Mouse (Mus musculus) heart, embryonic 15.5 days (tissue): ENCODE measurements around the gene Mucl3. TPM values are rescaled to one million over a fixed set of nuclear protein-coding genes. Genes with fewer than 3 reads are reported as not detected.

Source experiments
- ATAC-seq: fragments of 200-750 bp; cut with Nextera tagmentation; replicated peaks from 2 replicates; pipeline ENCODE4 v1.8.0; 2017; ENCODE audit warnings: low read depth, moderate TSS enrichment; ENCODE audit not compliant: insufficient number of reproducible peaks, insufficient read depth, low FRiP score
- H3K27ac ChIP-seq: fragments of 300-500 bp; sonication (generic); 2 replicates; pipeline ENCODE4 v1.5.1; 2015; ENCODE audit warnings: mild to moderate bottlenecking, inconsistent platforms
- H3K27me3 ChIP-seq: fragments of 300-500 bp; sonication (generic); 2 replicates; pipeline ENCODE4 v1.6.1; 2015; ENCODE audit warnings: inconsistent platforms
- H3K36me3 ChIP-seq: fragments of 300-500 bp; sonication (generic); 2 replicates; pipeline ENCODE4 v1.6.1; 2015; ENCODE audit warnings: mild to moderate bottlenecking, inconsistent platforms
- H3K4me1 ChIP-seq: fragments of 300-500 bp; sonication (generic); replicated peaks from 2 replicates; pipeline ENCODE4 v1.6.1; 2015; ENCODE audit warnings: inconsistent platforms
- H3K4me2 ChIP-seq: fragments of 300-500 bp; sonication (generic); 2 replicates; pipeline ENCODE4 v1.6.1; 2015; ENCODE audit warnings: inconsistent platforms, mild to moderate bottlenecking, moderate library complexity
- H3K4me3 ChIP-seq: fragments of 300-500 bp; sonication (generic); 2 replicates; pipeline ENCODE4 v1.5.1; 2015; ENCODE audit warnings: mild to moderate bottlenecking, inconsistent platforms
- H3K9ac ChIP-seq: fragments of 300-500 bp; sonication (generic); 2 replicates; pipeline ENCODE4 v1.6.1; 2015; ENCODE audit warnings: mild to moderate bottlenecking, inconsistent platforms
- H3K9me3 ChIP-seq: fragments of 300-500 bp; sonication (generic); replicated peaks from 2 replicates; pipeline ENCODE4 v1.6.1; 2016; ENCODE audit warnings: inconsistent platforms
- WGBS: fragments of 180-500 bp; shearing (Covaris S2); methylation state at CpG from one replicate; pipeline ENCODE4 v1.1.7; 2015; ENCODE audit warnings: mixed read lengths; 5-methylcytosine and 5-hydroxymethylcytosine counted together
- polyA plus RNA-seq: library from polyadenylated mRNA; unstranded; fragments of >200 nt; fragmentation: Nextera tagmentation; extraction: Ambion mirVana; gene quantifications from 2 replicates; pipeline ENCODE4 v1.2.1, GENCODE M21; 2015

The Mucl3 gene
- polyA plus RNA-seq, 1 experiment from 2014 or later = 0.23 TPM

DNA sequence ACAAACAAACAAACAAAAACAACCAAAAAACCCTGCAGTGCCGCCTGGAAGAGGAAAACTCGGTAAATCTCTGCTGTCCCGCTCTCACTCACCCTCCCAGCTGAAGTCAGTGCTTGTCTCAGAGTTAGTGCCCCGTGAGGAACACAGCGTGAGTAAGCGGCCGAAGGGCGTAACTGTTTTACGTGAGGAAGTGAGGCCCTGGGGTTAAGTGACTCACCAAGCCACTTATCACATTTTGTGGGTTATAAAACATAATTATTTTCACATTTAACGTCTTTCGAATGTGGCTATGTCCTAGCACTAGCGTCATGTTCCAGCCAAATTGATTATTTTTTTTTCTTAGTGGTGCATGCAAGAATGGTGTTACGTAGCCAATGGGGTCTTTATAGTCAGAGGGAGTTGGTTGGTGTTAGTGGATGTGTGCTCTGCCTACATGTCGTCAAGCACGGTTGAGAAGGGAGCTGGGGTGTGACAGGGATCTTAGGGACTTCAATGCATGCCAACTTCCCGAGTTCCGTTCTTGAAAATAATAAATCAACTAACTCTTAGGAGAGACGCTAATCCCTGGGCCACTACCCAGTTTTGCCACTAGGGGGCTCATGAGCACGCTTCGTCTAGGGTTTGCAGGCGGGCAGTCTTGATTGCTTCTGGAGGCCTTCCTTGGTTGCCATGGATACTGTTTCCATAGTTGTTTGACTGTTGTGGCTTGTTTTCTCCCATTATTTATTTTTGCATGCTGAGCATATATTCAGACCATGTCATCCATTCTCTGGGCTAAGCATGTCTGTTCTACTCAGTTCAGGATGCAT lies 52.9 kb downstream of the Mucl3 start:
- H3K36me3 ChIP-seq = no peaks in the 10 kb centered on the region
- H3K9me3 ChIP-seq = 0 out of 2 replicates have a peak, but pooled peaks cover 4% of the 10 kb centered on the region
- no peaks in the 10 kb centered on the region for H3K4me1 ChIP-seq
- WGBS = 45% methylated on average over 21 of the region's 21 CpGs
- H3K9ac ChIP-seq = no peak overlapping the region
- peaks cover 1% of the 10 kb centered on the region; the same call in 1 of the 2 replicates for H3K27me3 ChIP-seq
- H3K4me3 ChIP-seq = no peak overlapping the region
- no peak for ATAC-seq
- H3K4me2 ChIP-seq = no peak overlapping the region; the same call in 1 of the 2 replicates
- H3K27ac ChIP-seq = no peak overlapping the region

DNA sequence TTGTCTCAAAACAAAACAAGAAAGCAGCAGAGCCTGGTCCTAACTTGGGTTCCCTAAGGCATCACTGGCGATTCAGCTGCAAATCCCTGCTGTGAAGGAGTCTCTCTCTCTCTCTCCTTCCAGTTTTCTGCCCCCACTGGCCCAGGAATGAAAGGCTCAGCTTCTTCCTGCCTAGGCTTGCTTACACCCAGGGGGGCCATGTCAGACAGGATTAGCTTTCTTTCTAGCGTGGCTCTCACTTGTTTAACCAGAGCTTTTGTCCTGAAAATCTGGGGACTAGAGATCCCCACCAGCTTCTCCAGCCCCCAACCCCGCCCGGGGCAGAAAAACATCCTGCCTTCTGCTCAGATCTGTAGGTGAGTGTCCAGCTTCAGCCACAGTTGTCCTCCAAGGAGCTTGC lies 55.1 kb downstream of the Mucl3 start:
- ATAC-seq = no peak
- 0 out of 2 replicates have a peak, but pooled peaks cover 2% of the 10 kb centered on the region for H3K4me1 ChIP-seq
- WGBS = 29% methylated on average over 4 of the region's 4 CpGs
- 0 out of 2 replicates have a peak, but pooled peaks cover 4% of the 10 kb centered on the region for H3K9me3 ChIP-seq
- H3K27me3 ChIP-seq = peaks cover 6% of the 10 kb centered on the region; the same call in 1 of the 2 replicates
- H3K4me3 ChIP-seq = no peak overlapping the region
- H3K27ac ChIP-seq = no peak overlapping the region
- H3K36me3 ChIP-seq = no peaks in the 10 kb centered on the region
- H3K9ac ChIP-seq = no peak overlapping the region
- H3K4me2 ChIP-seq = no peak overlapping the region

DNA sequence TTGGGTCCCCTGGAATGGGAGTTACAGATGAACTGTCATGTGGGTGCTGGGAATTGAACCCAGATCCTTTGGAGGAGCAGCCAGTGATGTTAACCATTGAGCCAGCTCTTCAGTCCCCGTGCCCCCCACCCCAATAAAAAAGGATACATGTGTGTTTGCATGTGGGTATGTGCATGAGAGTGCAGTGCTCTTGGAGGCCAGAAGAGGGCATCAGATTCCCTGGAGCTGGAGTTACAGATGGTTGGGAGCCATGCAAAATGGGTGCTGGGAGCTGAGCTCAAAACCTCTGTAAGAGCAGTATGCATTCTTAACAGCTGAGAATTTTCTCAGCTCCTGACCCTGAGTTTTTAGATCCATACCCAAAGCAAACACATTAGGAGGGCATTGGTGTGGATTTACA lies 56.2 kb downstream of the Mucl3 start:
- 65% methylated on average over 1 of the region's 1 CpGs for WGBS
- H3K36me3 ChIP-seq = no peaks in the 10 kb centered on the region
- no peak for ATAC-seq

More for the DNA sequence above, 56.2 kb downstream of the Mucl3 start:
- H3K27ac ChIP-seq = no peak overlapping the region
- H3K27me3 ChIP-seq = peaks cover 6% of the 10 kb centered on the region; the same call in 1 of the 2 replicates
- H3K9ac ChIP-seq = no peak overlapping the region
- H3K4me2 ChIP-seq = no peak overlapping the region
- no peak overlapping the region for H3K4me3 ChIP-seq
- H3K4me1 ChIP-seq = 0 out of 2 replicates have a peak, but pooled peaks cover 2% of the 10 kb centered on the region
- H3K9me3 ChIP-seq = 0 out of 2 replicates have a peak, but pooled peaks cover 4% of the 10 kb centered on the region

Other genes starting within 250 kb of the Mucl3 start
- gene H2-Q6, start 218.8 kb downstream of the Mucl3 start, polyA plus RNA-seq = 0.43 and 1.8 TPM in 2 replicates
- 0.98 and 4.0 TPM in 2 replicates for gene H2-Q7, start 204.5 kb downstream of the Mucl3 start, polyA plus RNA-seq
- gene H2-Q10, start 173.6 kb downstream of the Mucl3 start, polyA plus RNA-seq = 0.58 and 2.5 TPM in 2 replicates
- not detected in 2 replicates for gene Pou5f1, start 137.7 kb downstream of the Mucl3 start, polyA plus RNA-seq
- 51.8 and 63.3 TPM in 2 replicates for gene Tcf19, start 126.9 kb downstream of the Mucl3 start, polyA plus RNA-seq
- gene Cchcr1, start 126.6 kb downstream of the Mucl3 start, polyA plus RNA-seq = 12.8 and 15.4 TPM in 2 replicates
- 1.8 and 2.3 TPM in 2 replicates for gene Psors1c2, start 110.5 kb downstream of the Mucl3 start, polyA plus RNA-seq
- gene Cdsn, start 91.6 kb downstream of the Mucl3 start, polyA plus RNA-seq = 0.47 and 0.59 TPM in 2 replicates
- not detected in 2 replicates for gene 2300002M23Rik, start 76.2 kb downstream of the Mucl3 start, polyA plus RNA-seq
- gene Sfta2, start 42.1 kb downstream of the Mucl3 start, polyA plus RNA-seq = 2.7 and 5.6 TPM in 2 replicates
- not detected in 2 replicates for gene Gm9573, start 17.1 kb downstream of the Mucl3 start, polyA plus RNA-seq
- gene Vars2, start 23.9 kb upstream of the Mucl3 start, polyA plus RNA-seq = 11.1 and 16.2 TPM in 2 replicates
- gene Gtf2h4, start 30.0 kb upstream of the Mucl3 start, polyA plus RNA-seq = 21.3 and 28.7 TPM in 2 replicates
- gene Ddr1, start 60.9 kb upstream of the Mucl3 start, polyA plus RNA-seq = 109 and 125 TPM in 2 replicates
- gene Ier3, start 178.0 kb upstream of the Mucl3 start, polyA plus RNA-seq = 49.7 and 56.5 TPM in 2 replicates
- 103 and 109 TPM in 2 replicates for gene Flot1, start 179.5 kb upstream of the Mucl3 start, polyA plus RNA-seq
- gene Tubb5, start 194.6 kb upstream of the Mucl3 start, polyA plus RNA-seq = 567 and 662 TPM in 2 replicates
- 12.6 and 17.0 TPM in 2 replicates for gene Mdc1, start 197.8 kb upstream of the Mucl3 start, polyA plus RNA-seq
- 38.7 and 46.2 TPM in 2 replicates for gene Nrm, start 217.6 kb upstream of the Mucl3 start, polyA plus RNA-seq
- gene Ppp1r18, start 221.9 kb upstream of the Mucl3 start, polyA plus RNA-seq = 17.9 and 21.4 TPM in 2 replicates
- 19.7 and 31.1 TPM in 2 replicates for gene Dhx16, start 236.1 kb upstream of the Mucl3 start, polyA plus RNA-seq